Mouse (Mus musculus): Measurements from ENCODE around the gene Msln.
A peak's percentile ranks its signal among the peaks of the same experiment; 100 is the strongest.
"Not testable (repeated sequence)": the region's sequence is repeated elsewhere in the genome, so short reads cannot be mapped to it uniquely, and the experiment has no call there.

The Msln gene

GRCm38 (mm10) chr17:25769331-25769730 is 15.2 kb upstream of the Msln start:
- DNase-seq (ENCODE audit: low spot score): no peak

GRCm38 (mm10) chr17:25765886-25766285 is 11.7 kb upstream of the Msln start:
- no peak for DNase-seq (ENCODE audit: low spot score)

- no peak for DNase-seq (ENCODE audit: low spot score)
These were observed 8.4 kb upstream of the Msln start for GRCm38 (mm10) chr17:25762591-25762990.

- DNase-seq (ENCODE audit: low spot score): no peak
These were observed 7.4 kb upstream of the Msln start for GRCm38 (mm10) chr17:25761561-25761970.

- DNase-seq (ENCODE audit: low spot score): no peak
These were observed 6.0 kb upstream of the Msln start for GRCm38 (mm10) chr17:25760148-25760547.

- DNase-seq (ENCODE audit: low spot score): no peak
These were observed 3.5 kb upstream of the Msln start for GRCm38 (mm10) chr17:25757691-25758090.

- DNase-seq (ENCODE audit: low spot score): no peak
These were observed 2.4 kb upstream of the Msln start for GRCm38 (mm10) chr17:25756378-25757242.

GRCm38 (mm10) chr17:25755627-25756377 is 1.6 kb upstream of the Msln start:
- no peak for DNase-seq (ENCODE audit: low spot score)

- no peak for DNase-seq (ENCODE audit: low spot score)
These were observed 908 bp upstream of the Msln start for GRCm38 (mm10) chr17:25755086-25755485.

GRCm38 (mm10) chr17:25751446-25751845 is 2.7 kb downstream of the Msln start:
- DNase-seq (ENCODE audit: low spot score): no peak

GRCm38 (mm10) chr17:25749314-25749713 is 4.9 kb downstream of the Msln start:
- no peak for DNase-seq (ENCODE audit: low spot score)

- no peak for DNase-seq (ENCODE audit: low spot score)
These were observed 5.9 kb downstream of the Msln start for GRCm38 (mm10) chr17:25748238-25748637.

- DNase-seq (ENCODE audit: low spot score): no peak
These were observed 9.9 kb downstream of the Msln start for GRCm38 (mm10) chr17:25744311-25744710.

- no peak for DNase-seq (ENCODE audit: low spot score)
These were observed 10.3 kb downstream of the Msln start for GRCm38 (mm10) chr17:25743831-25744230.

GRCm38 (mm10) chr17:25741471-25741870 is 12.7 kb downstream of the Msln start:
- not testable (repeated sequence) for DNase-seq (ENCODE audit: low spot score)

- no peak for DNase-seq (ENCODE audit: low spot score)
These were observed 15.3 kb downstream of the Msln start for GRCm38 (mm10) chr17:25738861-25739260.

GRCm38 (mm10) chr17:25735745-25736144 is 18.4 kb downstream of the Msln start, which contains the start of gene Mslnl:
TSS of gene Mslnl (plus strand) at chr17:25736042.
- DNase-seq (ENCODE audit: low spot score): no peak

- DNase-seq (ENCODE audit: low spot score): no peak
These were observed 18.9 kb downstream of the Msln start for GRCm38 (mm10) chr17:25735246-25735645.

GRCm38 (mm10) chr17:25732082-25732481 is 22.1 kb downstream of the Msln start:
- no peak for DNase-seq (ENCODE audit: low spot score)

- no peak for DNase-seq (ENCODE audit: low spot score)
These were observed 26.2 kb downstream of the Msln start for GRCm38 (mm10) chr17:25728009-25728270.

GRCm38 (mm10) chr17:25727265-25728008 is 26.7 kb downstream of the Msln start, which contains the start of the genes Chtf18 and Rpusd1:
TSS of gene Chtf18 (minus strand) at chr17:25727419.
TSS of gene Rpusd1 (plus strand) at chr17:25727670.
- DNase-seq (ENCODE audit: low spot score): peak; percentile 98

- DNase-seq (ENCODE audit: low spot score): no peak
These were observed 28.9 kb downstream of the Msln start for GRCm38 (mm10) chr17:25725264-25725663.

- no peak for DNase-seq (ENCODE audit: low spot score)
These were observed 30.3 kb downstream of the Msln start for GRCm38 (mm10) chr17:25723919-25724318.

Data from spleen, adult 12 weeks (tissue).